Mouse (Mus musculus): Measurements from ENCODE around the gene Tmem200b. TPM values are rescaled to one million over a fixed set of nuclear protein-coding genes. Genes with fewer than 3 reads are reported as not detected.

Tmem200b gene
- polyA plus RNA-seq, 1 experiment from 2014 or later = 2.1 TPM

DNA sequence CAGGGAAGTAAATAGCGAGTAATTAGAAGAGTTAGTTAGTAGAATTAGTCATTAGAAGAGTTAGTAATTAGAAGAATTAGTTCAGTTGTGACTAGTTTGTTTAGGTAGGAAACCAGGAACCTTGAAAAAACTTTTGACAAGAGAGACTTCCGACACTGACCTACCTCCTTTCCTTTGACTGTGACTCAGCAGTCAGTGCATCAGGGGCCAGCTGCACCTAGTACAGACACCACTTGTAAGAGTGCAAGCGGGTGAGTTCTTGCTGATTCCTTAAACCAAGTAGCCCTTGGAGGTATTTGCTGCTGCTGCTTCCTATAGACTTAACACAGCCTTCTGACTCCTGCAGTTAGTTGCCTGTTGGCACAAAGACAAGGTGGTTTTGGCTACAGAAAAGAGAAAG lies 30.9 kb upstream of the Tmem200b start:
- Histone ChIP-seq H3K36me3 (peaks cover 89% of the 10 kb centered on the region), H3K4me3 (no peak overlapping the region), H3K27me3 (ENCODE audit: low read depth, poor library complexity, severe bottlenecking) (no peaks in the 10 kb centered on the region), H3K9me3 (replicated peaks) (no peaks in the 10 kb centered on the region), H3K27ac (no peak overlapping the region), H3K4me1 (no peaks in the 10 kb centered on the region)
- DNase-seq (ENCODE audit: low spot score) = no peak
- WGBS = 88% methylated on average over 3 of the region's 3 CpGs

DNA sequence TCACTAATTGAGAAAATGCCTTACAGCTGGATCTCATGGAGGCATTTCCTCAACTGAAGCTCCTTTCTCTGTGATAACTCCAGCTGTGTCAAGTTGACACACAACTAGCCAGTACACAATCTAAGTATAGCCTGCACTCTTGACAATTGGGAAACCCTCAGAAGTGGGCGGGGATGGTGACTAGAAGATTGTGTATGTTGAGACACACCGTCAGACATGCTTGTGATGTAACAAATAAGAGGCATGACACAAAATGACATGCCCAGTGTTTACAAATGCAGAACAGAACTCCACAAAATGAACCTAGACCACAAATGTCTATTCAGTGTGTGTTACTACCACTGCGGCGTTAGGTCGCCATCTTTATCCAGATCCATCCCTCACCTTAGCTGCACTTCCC lies 24.5 kb upstream of the Tmem200b start:
- Histone ChIP-seq H3K27ac (no peak overlapping the region), H3K9me3 (replicated peaks) (0 out of 2 replicates have a peak, but pooled peaks cover 2% of the 10 kb centered on the region), H3K4me3 (no peak overlapping the region), H3K36me3 (peaks cover 84% of the 10 kb centered on the region), H3K4me1 (no peaks in the 10 kb centered on the region), H3K27me3 (ENCODE audit: low read depth, poor library complexity, severe bottlenecking) (no peaks in the 10 kb centered on the region)
- DNase-seq (ENCODE audit: low spot score) = no peak
- WGBS = 97% methylated on average over 5 of the region's 5 CpGs

DNA sequence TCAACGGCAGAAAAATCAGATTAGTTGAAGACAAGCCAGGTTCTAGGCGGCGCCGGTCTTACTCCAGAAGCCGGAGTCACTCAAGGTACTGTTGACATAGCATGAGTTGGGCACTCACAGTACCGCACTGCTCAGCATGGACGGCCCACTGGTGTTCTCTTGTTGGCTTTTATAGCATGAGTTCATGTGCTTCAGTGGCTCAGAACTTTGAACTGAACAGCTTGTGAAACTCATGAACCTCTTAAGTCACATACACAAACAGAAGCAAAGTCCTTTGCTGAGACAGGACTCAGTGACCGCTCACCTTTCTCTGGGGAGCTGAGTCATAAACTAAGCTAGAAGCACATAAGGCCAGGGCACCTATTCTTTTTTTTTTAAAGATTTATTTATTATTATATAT lies 23.8 kb upstream of the Tmem200b start:
- H3K36me3 ChIP-seq = peaks cover 84% of the 10 kb centered on the region
- no peak overlapping the region for H3K4me3 ChIP-seq
- no peaks in the 10 kb centered on the region for H3K4me1 ChIP-seq
- H3K27ac ChIP-seq = no peak overlapping the region
- DNase-seq (ENCODE audit: low spot score) = no peak
- 97% methylated on average over 8 of the region's 8 CpGs for WGBS
- H3K27me3 ChIP-seq (ENCODE audit: low read depth, poor library complexity, severe bottlenecking) = no peaks in the 10 kb centered on the region
- H3K9me3 ChIP-seq (replicated peaks) = 0 out of 2 replicates have a peak, but pooled peaks cover 2% of the 10 kb centered on the region

DNA sequence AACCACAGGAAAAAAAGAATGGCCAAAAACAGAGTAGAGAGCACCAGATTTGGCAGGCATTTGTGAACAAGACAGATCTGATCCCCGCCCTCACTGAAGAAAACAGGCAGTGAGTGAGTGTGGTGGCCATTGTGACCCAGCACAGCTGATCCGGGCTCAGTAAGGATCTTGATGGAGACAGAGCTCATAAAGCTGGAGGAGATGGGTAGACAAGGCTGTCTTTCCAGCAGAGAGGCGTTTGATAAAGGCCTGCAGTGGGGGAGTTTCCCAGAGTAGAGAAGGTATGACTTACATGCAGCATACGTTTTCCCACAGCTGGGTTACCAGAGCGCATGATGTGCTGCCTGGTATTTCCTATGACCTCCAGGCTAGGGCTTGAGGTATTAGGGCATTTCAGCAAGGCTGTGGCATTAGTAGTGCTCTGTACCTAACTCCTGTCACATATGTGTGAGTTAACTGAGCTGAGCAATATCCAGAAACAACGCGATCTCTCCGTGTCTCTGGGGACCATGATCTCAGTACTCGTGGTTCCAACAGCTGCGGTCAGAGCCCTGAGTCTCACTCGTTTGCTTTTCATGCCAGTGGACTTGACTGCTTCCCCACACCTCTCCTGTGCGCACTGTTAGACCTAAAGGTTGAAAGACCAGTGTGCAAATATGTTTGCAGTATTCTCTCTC lies 22.9 kb upstream of the Tmem200b start:
- Histone ChIP-seq H3K27ac (no peak overlapping the region), H3K4me3 (no peak overlapping the region), H3K36me3 (peaks cover 81% of the 10 kb centered on the region), H3K4me1 (no peaks in the 10 kb centered on the region), H3K9me3 (replicated peaks) (0 out of 2 replicates have a peak, but pooled peaks cover 2% of the 10 kb centered on the region), H3K27me3 (ENCODE audit: low read depth, poor library complexity, severe bottlenecking) (no peaks in the 10 kb centered on the region)
- WGBS = 93% methylated on average over 12 of the region's 12 CpGs
- no peak for DNase-seq (ENCODE audit: low spot score)

DNA sequence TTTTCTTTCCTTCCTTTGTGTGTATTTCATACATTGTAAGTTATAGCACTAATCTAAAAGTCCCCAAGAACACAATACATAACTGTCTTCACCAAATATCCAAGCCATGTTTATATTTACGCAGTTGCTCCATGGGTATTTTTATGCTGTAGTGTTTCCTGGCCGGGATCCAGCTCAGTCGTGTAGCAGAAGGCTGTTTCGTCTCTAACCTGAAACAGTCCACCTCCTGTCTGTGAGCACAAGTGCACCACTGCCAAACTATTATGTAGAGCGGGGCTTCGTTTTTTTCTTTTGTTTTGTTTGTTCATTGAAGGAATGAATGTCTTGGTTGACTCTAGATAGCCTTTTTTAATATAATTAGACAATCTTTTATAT lies 22.4 kb upstream of the Tmem200b start:
- Histone ChIP-seq H3K27me3 (ENCODE audit: low read depth, poor library complexity, severe bottlenecking) (no peaks in the 10 kb centered on the region), H3K9me3 (replicated peaks) (0 out of 2 replicates have a peak, but pooled peaks cover 2% of the 10 kb centered on the region), H3K4me1 (no peaks in the 10 kb centered on the region), H3K36me3 (peaks cover 81% of the 10 kb centered on the region), H3K27ac (no peak overlapping the region), H3K4me3 (no peak overlapping the region)
- WGBS = 96% methylated on average over 6 of the region's 6 CpGs
- DNase-seq (ENCODE audit: low spot score) = no peak

DNA sequence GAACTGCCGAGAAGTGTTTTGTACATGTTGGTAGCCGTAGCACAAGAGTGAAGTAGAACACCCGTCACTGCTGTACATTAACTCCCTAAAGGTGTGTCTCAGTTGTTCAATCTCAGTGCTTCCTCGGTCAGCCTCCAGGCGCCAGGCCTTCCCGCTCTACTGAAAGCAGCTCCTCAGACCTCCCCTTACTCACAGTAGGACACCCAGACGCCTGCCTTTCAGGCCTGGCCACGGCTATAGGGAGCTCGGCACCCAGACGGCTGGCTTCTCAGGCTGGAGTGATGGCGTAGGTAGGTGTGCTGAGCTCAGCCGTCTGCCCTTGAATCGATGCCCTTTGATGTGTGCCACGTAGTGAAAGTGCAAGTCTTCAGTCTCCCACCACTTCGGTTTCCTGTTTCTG lies 20.5 kb upstream of the Tmem200b start:
- Histone ChIP-seq H3K27ac (no peak overlapping the region), H3K4me1 (no peaks in the 10 kb centered on the region), H3K27me3 (ENCODE audit: low read depth, poor library complexity, severe bottlenecking) (no peaks in the 10 kb centered on the region), H3K36me3 (peaks cover 89% of the 10 kb centered on the region), H3K9me3 (replicated peaks) (0 out of 2 replicates have a peak, but pooled peaks cover 2% of the 10 kb centered on the region), H3K4me3 (no peak overlapping the region)
- DNase-seq (ENCODE audit: low spot score) = no peak
- WGBS = 90% methylated on average over 15 of the region's 15 CpGs

DNA sequence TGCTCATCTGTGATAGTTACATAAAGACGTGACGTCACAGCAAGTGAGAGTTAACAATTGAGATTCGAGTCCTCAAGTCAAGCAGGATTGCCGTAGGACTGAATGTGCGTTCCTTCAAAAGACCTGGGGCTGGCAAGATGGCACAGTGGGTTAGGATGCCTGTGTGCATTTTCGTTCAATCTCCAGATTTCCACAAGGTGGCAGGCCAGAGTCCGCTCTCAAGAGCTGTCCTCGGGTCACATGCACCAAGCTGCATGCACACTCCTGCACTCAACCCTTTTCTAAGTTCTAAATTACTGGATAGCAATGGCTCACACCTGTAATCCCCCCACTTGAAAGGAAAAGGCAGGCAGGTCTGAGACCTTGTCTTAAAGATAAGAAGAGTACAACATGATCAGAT lies 17.1 kb upstream of the Tmem200b start:
- 68% methylated on average over 8 of the region's 8 CpGs for WGBS
- H3K27ac ChIP-seq = no peak overlapping the region
- no peak overlapping the region for H3K4me3 ChIP-seq
- no peaks in the 10 kb centered on the region for H3K9me3 ChIP-seq (replicated peaks)
- H3K4me1 ChIP-seq = peaks cover 6% of the 10 kb centered on the region
- H3K27me3 ChIP-seq (ENCODE audit: low read depth, poor library complexity, severe bottlenecking) = no peaks in the 10 kb centered on the region
- peaks cover 74% of the 10 kb centered on the region for H3K36me3 ChIP-seq
- no peak for DNase-seq (ENCODE audit: low spot score)

DNA sequence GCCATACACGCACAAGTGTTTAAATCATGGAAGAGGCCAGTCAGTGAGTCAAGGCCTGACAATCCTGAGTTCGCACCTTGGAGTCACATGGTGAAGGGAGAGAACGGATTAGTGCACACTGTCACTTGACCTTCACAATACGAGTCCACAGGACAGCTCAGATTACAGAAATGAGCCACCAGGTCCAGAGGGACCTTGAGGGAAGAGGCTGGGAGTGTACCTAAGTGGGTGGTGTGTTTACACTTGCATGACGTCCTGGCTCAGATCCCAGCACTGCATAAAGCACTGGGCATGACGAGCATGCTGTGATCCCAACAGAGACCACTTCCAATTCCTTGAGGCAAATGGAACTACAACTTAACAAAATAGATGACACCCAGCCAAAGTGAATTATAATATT lies 15.1 kb upstream of the Tmem200b start:
- Histone ChIP-seq H3K36me3 (peaks cover 55% of the 10 kb centered on the region), H3K4me3 (no peak overlapping the region), H3K27me3 (ENCODE audit: low read depth, poor library complexity, severe bottlenecking) (0 out of 2 replicates have a peak, but pooled peaks cover 3% of the 10 kb centered on the region), H3K4me1 (peaks cover 25% of the 10 kb centered on the region), H3K9me3 (replicated peaks) (no peaks in the 10 kb centered on the region), H3K27ac (no peak overlapping the region)
- no peak for DNase-seq (ENCODE audit: low spot score)
- 80% methylated on average over 6 of the region's 6 CpGs for WGBS

DNA sequence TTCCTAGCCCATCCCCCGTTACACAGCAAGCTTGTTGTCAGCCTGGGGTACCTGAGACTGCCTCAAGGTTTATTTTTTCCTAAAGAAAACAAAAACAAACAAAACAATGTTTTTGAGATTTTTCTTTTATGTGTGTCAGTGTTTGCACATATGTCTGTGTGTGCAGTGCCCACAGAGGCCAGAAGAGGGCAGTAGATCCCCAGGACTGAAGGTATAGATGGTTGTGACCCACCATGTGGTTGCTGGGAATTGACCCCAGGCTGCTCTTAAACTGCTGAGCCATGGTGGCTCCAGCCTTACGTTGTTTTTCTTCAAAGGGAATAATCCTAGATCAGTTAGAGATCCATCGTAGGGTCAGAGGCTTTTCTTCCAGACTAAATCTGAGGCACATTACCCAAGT lies 13.7 kb upstream of the Tmem200b start:
- DNase-seq (ENCODE audit: low spot score) = no peak
- H3K4me1 ChIP-seq = peaks cover 35% of the 10 kb centered on the region
- H3K36me3 ChIP-seq = peaks cover 41% of the 10 kb centered on the region
- H3K27me3 ChIP-seq (ENCODE audit: low read depth, poor library complexity, severe bottlenecking) = peaks cover 18% of the 10 kb centered on the region
- H3K27ac ChIP-seq = no peak overlapping the region
- 92% methylated on average over 3 of the region's 3 CpGs for WGBS
- no peaks in the 10 kb centered on the region for H3K9me3 ChIP-seq (replicated peaks)
- no peak overlapping the region for H3K4me3 ChIP-seq

DNA sequence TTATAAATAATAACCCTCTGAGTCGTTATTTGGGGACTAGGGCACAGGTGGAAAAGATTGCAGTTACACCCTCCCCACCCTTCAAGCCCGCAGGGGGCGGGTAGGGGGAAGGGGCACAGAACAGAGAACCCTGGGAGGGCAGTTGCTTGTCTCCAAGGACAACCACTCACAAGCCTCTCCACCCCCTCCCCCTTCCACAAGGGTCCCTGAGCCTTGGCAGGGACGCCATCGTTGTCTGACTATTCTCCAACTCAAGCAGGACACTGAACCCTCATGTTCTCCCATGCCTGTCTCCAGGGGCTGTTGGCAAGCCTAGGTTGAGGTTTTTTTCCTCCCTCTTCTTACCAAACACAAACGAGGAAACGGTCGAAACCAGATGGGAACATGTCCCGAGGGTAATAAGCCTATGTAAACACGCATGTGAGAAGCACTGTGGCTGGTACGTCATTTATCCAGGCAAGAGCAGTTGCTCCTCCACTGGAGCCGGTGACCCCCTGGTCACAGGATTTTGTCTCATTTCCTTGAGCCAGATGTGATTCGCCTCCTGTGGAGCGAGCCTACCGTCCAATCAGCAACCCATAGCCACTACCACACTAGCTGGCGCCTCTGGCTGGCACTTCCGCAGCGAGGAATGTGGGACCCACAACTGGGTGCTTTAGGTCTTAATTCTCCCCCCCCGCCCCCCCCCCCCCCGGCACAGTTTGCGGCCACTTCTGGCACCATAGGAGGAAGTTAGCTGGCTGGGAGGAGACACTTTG lies 11.2 kb upstream of the Tmem200b start:
- Histone ChIP-seq H3K27me3 (ENCODE audit: low read depth, poor library complexity, severe bottlenecking) (peaks cover 34% of the 10 kb centered on the region), H3K4me1 (peaks cover 60% of the 10 kb centered on the region), H3K9me3 (replicated peaks) (no peaks in the 10 kb centered on the region), H3K36me3 (peaks cover 17% of the 10 kb centered on the region), H3K4me3 (peak overlapping the region; percentile 31), H3K27ac (peak overlapping the region; percentile 50)
- peak; percentile 59 for DNase-seq (ENCODE audit: low spot score)
- 15% methylated on average over 18 of the region's 21 CpGs for WGBS

DNA sequence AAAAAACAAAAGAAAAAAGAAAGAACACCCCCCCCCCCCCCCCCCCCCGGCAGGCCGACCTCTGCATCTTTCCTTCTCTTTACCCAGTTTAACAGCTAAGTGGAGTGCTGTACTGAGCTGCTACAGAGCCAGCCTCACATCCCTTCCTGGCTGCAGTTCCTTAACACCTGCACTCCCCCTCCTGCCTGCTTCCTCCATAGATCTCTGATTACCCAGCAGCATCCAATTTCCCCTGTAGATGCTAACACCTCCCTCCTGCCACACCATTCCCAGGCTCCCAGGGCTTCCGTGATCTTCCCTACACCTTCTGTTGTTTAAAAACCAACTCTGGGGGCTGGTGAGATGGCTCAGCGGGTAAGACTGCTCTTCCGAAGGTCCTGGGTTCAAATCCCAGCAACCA lies 10.1 kb upstream of the Tmem200b start:
- H3K4me1 ChIP-seq = peaks cover 71% of the 10 kb centered on the region
- DNase-seq (ENCODE audit: low spot score) = no peak
- H3K4me3 ChIP-seq = no peak overlapping the region
- no peaks in the 10 kb centered on the region for H3K9me3 ChIP-seq (replicated peaks)
- H3K27me3 ChIP-seq (ENCODE audit: low read depth, poor library complexity, severe bottlenecking) = peaks cover 44% of the 10 kb centered on the region
- H3K36me3 ChIP-seq = 0 out of 2 replicates have a peak, but pooled peaks cover 6% of the 10 kb centered on the region
- 34% methylated on average over 5 of the region's 5 CpGs for WGBS
- no peak overlapping the region for H3K27ac ChIP-seq

DNA sequence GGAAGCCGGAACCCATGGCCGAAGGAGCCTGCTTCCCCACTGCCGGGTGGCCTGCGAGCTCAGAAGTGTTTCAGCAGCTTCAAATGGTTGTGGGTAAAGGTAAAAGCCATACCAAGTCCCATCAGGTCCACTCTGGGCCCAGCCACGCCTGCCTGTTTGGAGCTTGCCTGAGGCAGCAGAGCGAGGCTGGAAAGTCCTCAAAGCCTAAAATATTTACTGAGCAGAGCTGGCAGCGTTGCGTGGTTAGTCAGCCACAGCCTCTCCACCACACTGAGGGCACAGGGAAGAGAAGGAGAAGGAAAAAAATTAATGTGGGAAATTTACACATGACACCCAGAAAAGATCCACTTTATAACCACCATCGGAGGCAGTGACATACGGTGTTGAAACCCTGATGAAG lies 8.0 kb upstream of the Tmem200b start:
- Histone ChIP-seq H3K9me3 (replicated peaks) (no peaks in the 10 kb centered on the region), H3K4me1 (peaks cover 88% of the 10 kb centered on the region), H3K27me3 (ENCODE audit: low read depth, poor library complexity, severe bottlenecking) (peaks cover 57% of the 10 kb centered on the region), H3K36me3 (no peaks in the 10 kb centered on the region), H3K4me3 (no peak overlapping the region), H3K27ac (0 out of 2 replicates have a peak overlapping the region, but pooled peaks have one; percentile 25)
- 46% methylated on average over 10 of the region's 10 CpGs for WGBS
- DNase-seq (ENCODE audit: low spot score) = no peak

DNA sequence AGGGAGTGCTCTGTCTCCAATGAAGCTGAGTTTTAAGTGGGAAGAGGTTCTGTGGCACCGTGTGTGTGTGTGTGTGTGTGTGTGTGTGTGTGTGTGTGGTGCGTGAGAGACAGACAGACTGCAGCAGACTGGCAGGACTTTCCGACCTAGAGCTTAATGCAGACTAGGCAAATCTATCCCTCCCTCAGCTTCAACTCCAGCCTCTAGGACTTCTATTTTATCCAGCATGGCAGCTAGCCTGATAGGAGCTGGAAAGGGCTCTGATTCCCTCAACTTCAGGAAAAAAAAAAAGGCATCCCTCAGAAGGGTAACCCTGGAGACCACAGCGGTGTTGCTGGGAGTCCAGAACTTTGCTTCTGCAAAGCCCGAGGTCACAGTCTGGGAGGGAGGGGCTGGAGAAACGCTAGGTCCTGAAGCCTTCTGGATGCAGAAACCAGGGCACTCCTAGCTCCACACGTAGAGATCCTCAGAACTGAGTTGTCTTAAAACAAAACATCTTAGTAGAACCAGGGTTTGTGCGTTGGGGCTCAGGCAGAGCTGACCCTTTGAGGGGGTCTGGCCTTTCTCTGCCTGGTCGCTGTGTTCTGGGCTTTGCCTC lies 7.4 kb upstream of the Tmem200b start:
- Histone ChIP-seq H3K27ac (no peak overlapping the region; the same call in 1 of the 2 replicates), H3K9me3 (replicated peaks) (no peaks in the 10 kb centered on the region), H3K4me3 (no peak overlapping the region), H3K36me3 (no peaks in the 10 kb centered on the region), H3K4me1 (peaks cover 90% of the 10 kb centered on the region), H3K27me3 (ENCODE audit: low read depth, poor library complexity, severe bottlenecking) (peaks cover 57% of the 10 kb centered on the region)
- WGBS = 4% methylated on average over 9 of the region's 9 CpGs
- no peak for DNase-seq (ENCODE audit: low spot score)
